Mouse (Mus musculus): ENCODE measurements around the gene Smtnl2. TPM values are rescaled to one million over a fixed set of nuclear protein-coding genes. Genes with fewer than 3 reads are reported as not detected.

The Smtnl2 gene
- polyA plus RNA-seq, 1 experiment, result 24.3 TPM

DNA sequence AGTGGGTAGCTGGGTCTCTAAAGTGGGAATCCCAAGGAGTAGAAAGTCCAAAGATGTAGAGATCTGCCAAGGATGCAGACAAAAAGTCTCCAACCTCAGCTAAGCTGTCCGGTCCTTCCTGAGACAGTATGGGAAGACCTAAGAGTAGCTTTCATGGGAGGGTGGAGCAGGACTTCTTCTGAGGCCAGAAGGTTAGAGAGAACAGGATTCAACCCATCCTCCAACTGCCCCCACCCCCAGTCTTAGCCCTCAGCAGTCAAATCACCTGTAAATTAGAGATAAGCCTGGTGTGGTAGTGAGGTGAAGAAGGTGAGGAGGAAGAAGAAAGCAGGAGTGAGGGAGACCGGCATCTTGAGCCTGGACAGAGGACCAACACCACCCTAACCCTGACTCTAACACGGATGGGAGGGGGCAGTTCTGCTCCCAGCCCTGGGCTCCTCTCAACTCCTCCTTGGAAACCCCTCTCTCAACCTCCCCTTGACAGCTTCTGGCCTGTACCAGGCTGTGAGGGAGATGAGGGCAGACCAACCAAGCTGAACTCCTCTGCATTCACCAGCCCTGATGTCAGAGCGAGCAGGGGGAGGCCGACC is 2.2 kb upstream of the Smtnl2 start:
- Histone ChIP-seq H3K9me3 (replicated peaks; ENCODE audit: control insufficient read depth, insufficient read depth, low read length, poor library complexity, severe bottlenecking) (no peaks in the 10 kb centered on the region), H3K27ac (ENCODE audit: insufficient read depth, low read length) (no peak overlapping the region), H3K4me3 (ENCODE audit: low read depth, low read length) (no peak overlapping the region), H3K36me3 (ENCODE audit: control insufficient read depth, insufficient read depth, low read length, poor library complexity, severe bottlenecking) (no peaks in the 10 kb centered on the region), H3K9ac (ENCODE audit: low read depth, poor library complexity, severe bottlenecking) (no peak overlapping the region), H3K27me3 (ENCODE audit: control insufficient read depth, insufficient read depth, low read length, poor library complexity, severe bottlenecking) (no peaks in the 10 kb centered on the region), H3K4me1 (ENCODE audit: control insufficient read depth, insufficient read depth, low read length) (peaks cover 4% of the 10 kb centered on the region)
- no peak for TF ChIP-seq POLR2A (IDR thresholded peaks at IDR 0.05; ENCODE audit: insufficient read depth, low read length)
- no peak for TF ChIP-seq CTCF (IDR thresholded peaks at IDR 0.05; ENCODE audit: low read depth, low read length)
- TF ChIP-seq EP300 (IDR thresholded peaks at IDR 0.05; ENCODE audit: insufficient read depth, low read depth, low read length), result no peak

DNA sequence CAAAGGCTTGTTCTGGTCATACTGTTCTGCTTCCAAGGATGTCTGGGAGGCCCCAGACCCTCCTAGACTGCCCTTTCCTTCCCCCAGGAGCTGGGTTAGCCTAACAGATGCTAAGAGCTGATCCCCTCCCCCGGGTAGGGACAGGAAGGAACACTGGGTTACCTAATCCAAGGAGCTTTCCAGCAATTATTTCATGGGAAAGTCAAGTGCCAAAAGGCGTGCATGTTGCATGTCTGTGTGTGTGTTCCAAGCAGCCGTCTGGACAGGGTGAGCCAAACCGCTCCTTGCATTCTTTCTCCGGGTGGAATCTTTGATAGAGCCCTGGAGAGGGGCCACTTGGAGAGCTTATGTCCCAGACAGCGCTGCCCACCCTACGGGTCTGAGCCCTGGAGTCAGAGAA is 1.5 kb upstream of the Smtnl2 start:
- Histone ChIP-seq H3K4me1 (ENCODE audit: control insufficient read depth, insufficient read depth, low read length) (peaks cover 4% of the 10 kb centered on the region), H3K27me3 (ENCODE audit: control insufficient read depth, insufficient read depth, low read length, poor library complexity, severe bottlenecking) (no peaks in the 10 kb centered on the region), H3K9ac (ENCODE audit: low read depth, poor library complexity, severe bottlenecking) (no peak overlapping the region), H3K36me3 (ENCODE audit: control insufficient read depth, insufficient read depth, low read length, poor library complexity, severe bottlenecking) (no peaks in the 10 kb centered on the region), H3K27ac (ENCODE audit: insufficient read depth, low read length) (no peak overlapping the region), H3K4me3 (ENCODE audit: low read depth, low read length) (no peak overlapping the region), H3K9me3 (replicated peaks; ENCODE audit: control insufficient read depth, insufficient read depth, low read length, poor library complexity, severe bottlenecking) (no peaks in the 10 kb centered on the region)
- TF ChIP-seq POLR2A (IDR thresholded peaks at IDR 0.05; ENCODE audit: insufficient read depth, low read length), result no peak
- no peak for TF ChIP-seq CTCF (IDR thresholded peaks at IDR 0.05; ENCODE audit: low read depth, low read length)
- TF ChIP-seq EP300 (IDR thresholded peaks at IDR 0.05; ENCODE audit: insufficient read depth, low read depth, low read length), result no peak

DNA sequence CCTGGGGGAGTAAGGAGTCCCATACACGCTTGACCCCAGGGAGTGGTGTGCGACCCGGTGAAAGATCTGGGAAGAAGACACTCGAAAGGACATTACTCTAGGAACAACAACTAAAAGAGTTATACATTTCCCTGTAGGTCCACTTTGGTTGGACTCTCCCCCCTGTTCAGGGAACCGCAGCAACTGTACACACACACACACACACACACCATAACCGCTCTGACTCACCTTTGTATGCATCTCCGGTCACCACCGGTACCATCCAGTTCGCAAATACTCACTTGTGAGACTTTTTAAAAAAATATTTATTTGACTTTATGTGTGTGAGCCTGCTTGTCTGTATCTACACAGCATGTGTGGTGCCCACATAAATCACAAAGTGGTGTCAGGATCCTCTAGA is 432 bp upstream of the Smtnl2 start:
- TF ChIP-seq POLR2A (IDR thresholded peaks at IDR 0.05; ENCODE audit: insufficient read depth, low read length) (no peak), CTCF (IDR thresholded peaks at IDR 0.05; ENCODE audit: low read depth, low read length) (no peak), EP300 (IDR thresholded peaks at IDR 0.05; ENCODE audit: insufficient read depth, low read depth, low read length) (no peak)
- peak overlapping the region; percentile 29; the same call in 1 of the 2 replicates for H3K9ac ChIP-seq (ENCODE audit: low read depth, poor library complexity, severe bottlenecking)
- H3K27ac ChIP-seq (ENCODE audit: insufficient read depth, low read length), result no peak overlapping the region
- no peaks in the 10 kb centered on the region for H3K27me3 ChIP-seq (ENCODE audit: control insufficient read depth, insufficient read depth, low read length, poor library complexity, severe bottlenecking)
- H3K4me3 ChIP-seq (ENCODE audit: low read depth, low read length), result 0 out of 2 replicates have a peak overlapping the region, but pooled peaks have one; percentile 20
- H3K4me1 ChIP-seq (ENCODE audit: control insufficient read depth, insufficient read depth, low read length), result peaks cover 4% of the 10 kb centered on the region
- H3K9me3 ChIP-seq (replicated peaks; ENCODE audit: control insufficient read depth, insufficient read depth, low read length, poor library complexity, severe bottlenecking), result no peaks in the 10 kb centered on the region
- no peaks in the 10 kb centered on the region for H3K36me3 ChIP-seq (ENCODE audit: control insufficient read depth, insufficient read depth, low read length, poor library complexity, severe bottlenecking)

- Histone ChIP-seq H3K4me1 (ENCODE audit: control insufficient read depth, insufficient read depth, low read length) (peaks cover 6% of the 10 kb centered on the region), H3K27ac (ENCODE audit: insufficient read depth, low read length) (0 out of 2 replicates have a peak overlapping the region, but pooled peaks have one; percentile 37), H3K27me3 (ENCODE audit: control insufficient read depth, insufficient read depth, low read length, poor library complexity, severe bottlenecking) (no peaks in the 10 kb centered on the region), H3K9me3 (replicated peaks; ENCODE audit: control insufficient read depth, insufficient read depth, low read length, poor library complexity, severe bottlenecking) (no peaks in the 10 kb centered on the region), H3K36me3 (ENCODE audit: control insufficient read depth, insufficient read depth, low read length, poor library complexity, severe bottlenecking) (no peaks in the 10 kb centered on the region), H3K4me3 (ENCODE audit: low read depth, low read length) (peak overlapping the region; percentile 71), H3K9ac (ENCODE audit: low read depth, poor library complexity, severe bottlenecking) (peak overlapping the region; percentile 29; the same call in 1 of the 2 replicates)
- TF ChIP-seq POLR2A (IDR thresholded peaks at IDR 0.05; ENCODE audit: insufficient read depth, low read length) (no peak), EP300 (IDR thresholded peaks at IDR 0.05; ENCODE audit: insufficient read depth, low read depth, low read length) (no peak), CTCF (IDR thresholded peaks at IDR 0.05; ENCODE audit: low read depth, low read length) (no peak)
These were observed 906 bp downstream of the Smtnl2 start for GRCm38 (mm10) chr11:72410521-72411092.

GRCm38 (mm10) chr11:72409649-72410385 is 1.7 kb downstream of the Smtnl2 start:
- no peaks in the 10 kb centered on the region for H3K9me3 ChIP-seq (replicated peaks; ENCODE audit: control insufficient read depth, insufficient read depth, low read length, poor library complexity, severe bottlenecking)
- H3K4me3 ChIP-seq (ENCODE audit: low read depth, low read length), result peak overlapping the region; percentile 17
- no peak overlapping the region for H3K27ac ChIP-seq (ENCODE audit: insufficient read depth, low read length)
- H3K9ac ChIP-seq (ENCODE audit: low read depth, poor library complexity, severe bottlenecking), result no peak overlapping the region; the same call in 1 of the 2 replicates
- TF ChIP-seq EP300 (IDR thresholded peaks at IDR 0.05; ENCODE audit: insufficient read depth, low read depth, low read length), result no peak
- TF ChIP-seq CTCF (IDR thresholded peaks at IDR 0.05; ENCODE audit: low read depth, low read length), result no peak
- TF ChIP-seq POLR2A (IDR thresholded peaks at IDR 0.05; ENCODE audit: insufficient read depth, low read length), result no peak
- H3K4me1 ChIP-seq (ENCODE audit: control insufficient read depth, insufficient read depth, low read length), result peaks cover 6% of the 10 kb centered on the region
- no peaks in the 10 kb centered on the region for H3K27me3 ChIP-seq (ENCODE audit: control insufficient read depth, insufficient read depth, low read length, poor library complexity, severe bottlenecking)
- H3K36me3 ChIP-seq (ENCODE audit: control insufficient read depth, insufficient read depth, low read length, poor library complexity, severe bottlenecking), result no peaks in the 10 kb centered on the region

Measured in ES-Bruce4 (cell line).